Mouse (Mus musculus): ENCODE measurements around the gene Adk.

The Adk gene

DNA sequence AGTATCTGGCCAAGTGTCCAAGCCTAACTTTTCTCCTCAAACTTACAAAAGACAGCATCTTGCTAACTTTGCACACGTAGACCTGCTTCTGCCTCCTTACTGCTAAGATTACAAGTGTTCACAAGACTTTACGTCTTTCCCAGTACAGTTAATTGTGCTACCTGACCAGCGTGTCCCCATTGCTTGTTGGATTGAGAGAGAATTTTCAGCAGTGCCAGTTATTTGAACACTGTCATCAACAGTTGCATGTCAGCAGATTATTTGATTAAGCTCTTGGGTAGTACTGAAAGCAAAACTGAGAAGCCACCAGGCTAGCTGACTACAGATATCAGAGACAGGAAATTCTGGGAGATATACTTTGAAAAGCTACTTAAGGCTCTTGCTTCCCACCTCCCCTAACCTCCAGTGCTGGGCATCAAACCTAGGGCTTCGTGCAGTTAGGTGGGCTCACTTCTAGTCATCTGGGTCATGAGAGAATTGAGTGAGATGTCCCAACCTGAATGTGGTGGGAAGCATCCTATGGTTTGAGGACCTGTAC lies 50.4 kb downstream of the Adk start:
- DNase-seq, result no peak

DNA sequence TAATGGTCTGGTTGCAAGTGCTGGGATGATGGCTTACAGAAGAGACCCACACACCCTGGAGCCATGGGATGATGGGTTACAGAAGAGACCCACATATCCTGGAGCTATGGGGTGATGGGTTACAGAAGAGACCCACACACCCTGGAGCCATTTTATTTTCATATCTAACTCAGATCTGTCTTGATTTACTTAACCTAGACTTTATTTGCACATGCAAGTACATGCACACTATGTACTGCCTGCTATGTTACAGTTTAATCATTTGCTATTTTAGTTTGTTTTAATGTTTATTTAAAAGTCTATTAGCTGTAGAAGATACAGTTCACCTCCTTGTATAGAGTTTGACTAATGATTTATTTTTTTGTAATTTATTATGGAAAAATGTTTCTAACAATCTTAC lies 52.7 kb downstream of the Adk start:
- no peak for DNase-seq

DNA sequence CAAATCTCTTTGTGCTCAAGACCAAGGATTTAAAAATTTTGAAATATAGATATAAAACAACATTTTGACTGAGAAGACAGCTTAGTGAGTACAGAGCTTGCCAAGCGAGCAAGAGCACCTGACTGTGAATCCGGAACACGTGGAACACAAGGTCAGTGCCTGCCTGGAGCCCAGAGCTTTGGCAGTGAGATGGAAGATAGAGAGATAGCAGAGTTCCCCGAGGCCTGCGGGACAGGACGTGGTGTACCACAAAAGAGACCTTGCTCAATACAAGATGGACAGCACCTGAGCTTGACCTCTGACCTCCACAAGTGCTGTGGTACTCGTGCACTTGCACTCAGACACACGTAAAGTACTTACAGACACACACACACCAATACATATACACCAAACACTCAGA lies 54.2 kb downstream of the Adk start:
- DNase-seq, result no peak

- no peak for DNase-seq
Measured at GRCm38 (mm10) chr14:21107551-21107950, 55.2 kb downstream of the Adk start.

- DNase-seq, result no peak
Measured at GRCm38 (mm10) chr14:21110492-21110891, 58.1 kb downstream of the Adk start.

GRCm38 (mm10) chr14:21111500-21111899 lies 59.1 kb downstream of the Adk start:
- no peak for DNase-seq

DNA sequence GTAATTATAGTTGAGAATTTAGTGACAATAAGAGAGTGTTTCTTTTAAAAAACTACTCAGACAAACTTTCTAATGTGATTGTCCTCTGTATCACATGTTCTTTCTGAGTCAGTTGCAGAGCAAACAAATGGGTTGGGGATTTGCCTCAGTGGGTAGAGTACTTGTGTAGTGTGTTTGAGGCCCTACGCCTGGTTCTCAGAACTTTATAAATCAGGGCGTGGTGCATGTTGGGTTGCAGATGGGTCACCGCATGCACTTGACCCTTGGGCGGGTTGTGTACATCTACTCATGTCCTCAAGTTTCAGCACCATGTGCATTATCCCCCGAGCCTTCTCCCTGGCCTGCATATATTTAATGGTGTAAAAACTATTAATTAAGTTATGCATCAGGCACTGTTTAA lies 59.8 kb downstream of the Adk start:
- DNase-seq, result no peak

DNA sequence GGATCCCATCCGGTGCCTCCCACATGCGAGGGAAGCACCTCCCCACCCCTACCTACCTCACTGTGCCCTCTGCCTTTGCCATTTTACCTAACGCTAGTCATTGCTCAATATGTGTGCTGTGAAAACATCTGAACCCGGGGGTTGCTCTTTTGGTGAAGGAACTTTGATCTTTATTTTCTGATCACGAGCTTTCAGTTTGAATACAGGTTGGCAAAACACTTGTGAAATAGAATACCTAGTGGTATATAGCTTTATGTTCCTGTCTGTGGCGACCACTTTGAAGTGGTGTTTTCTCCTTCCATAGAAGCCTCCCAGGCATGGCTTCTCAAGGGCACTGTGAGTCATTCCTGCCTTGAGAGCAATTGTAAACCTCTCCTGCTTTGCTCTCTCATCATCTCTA lies 60.4 kb downstream of the Adk start:
- DNase-seq, result no peak

- no peak for DNase-seq
Measured at GRCm38 (mm10) chr14:21114339-21114738, 62.0 kb downstream of the Adk start.

DNA sequence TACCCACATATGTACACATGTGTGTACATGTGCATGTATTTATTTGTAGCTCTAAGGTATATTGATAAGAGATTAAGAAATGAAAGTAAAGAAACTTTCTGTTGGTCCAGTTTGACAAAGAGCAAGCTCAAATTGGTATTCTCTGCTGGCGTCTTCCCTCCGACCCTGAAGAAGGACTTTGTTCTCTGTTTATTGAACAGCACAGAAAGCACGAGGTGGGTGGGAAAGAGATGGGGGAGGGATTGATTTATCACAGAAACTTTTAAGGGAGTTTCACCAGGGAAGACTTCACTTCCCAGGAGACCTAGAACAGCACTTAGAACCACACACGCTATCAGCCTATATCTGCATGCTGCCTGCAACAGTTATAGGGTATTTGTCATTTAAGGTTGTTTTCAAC lies 62.9 kb downstream of the Adk start:
- no peak for DNase-seq

DNA sequence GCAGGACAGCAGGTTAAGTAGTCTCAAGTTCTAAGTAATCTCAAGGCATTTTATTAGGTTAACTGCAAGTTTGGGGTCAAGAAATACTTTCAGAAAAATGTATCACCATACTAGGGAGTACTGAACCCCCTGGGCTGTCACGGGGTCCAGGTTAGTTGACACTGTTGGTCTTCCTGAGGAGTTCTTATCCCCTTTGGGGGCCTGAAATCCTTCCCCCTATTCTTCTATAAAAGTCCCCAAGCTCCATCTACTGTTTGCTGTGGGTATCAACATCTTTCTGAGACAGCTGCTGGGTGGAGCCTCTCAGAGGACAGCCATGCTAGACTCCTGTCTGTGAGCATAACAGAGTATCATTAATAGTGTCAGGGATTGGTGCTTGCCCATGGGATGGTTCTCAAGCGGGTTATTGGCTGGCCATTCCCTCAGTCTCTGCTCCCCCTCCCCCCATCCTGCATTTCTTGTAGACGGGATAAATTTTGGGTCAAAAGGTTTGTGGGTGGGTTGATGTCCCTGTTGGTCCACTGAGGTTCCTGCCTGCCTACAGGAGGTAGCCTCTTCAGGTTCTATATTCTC lies 63.6 kb downstream of the Adk start:
- peak; percentile 38 for DNase-seq

- DNase-seq, result no peak
Measured at GRCm38 (mm10) chr14:21118095-21118494, 65.7 kb downstream of the Adk start.

- DNase-seq, result no peak
Measured at GRCm38 (mm10) chr14:21119653-21120313, 67.4 kb downstream of the Adk start.

- peak; percentile 78 for DNase-seq
Measured at GRCm38 (mm10) chr14:21120473-21120872, 68.1 kb downstream of the Adk start.

DNA sequence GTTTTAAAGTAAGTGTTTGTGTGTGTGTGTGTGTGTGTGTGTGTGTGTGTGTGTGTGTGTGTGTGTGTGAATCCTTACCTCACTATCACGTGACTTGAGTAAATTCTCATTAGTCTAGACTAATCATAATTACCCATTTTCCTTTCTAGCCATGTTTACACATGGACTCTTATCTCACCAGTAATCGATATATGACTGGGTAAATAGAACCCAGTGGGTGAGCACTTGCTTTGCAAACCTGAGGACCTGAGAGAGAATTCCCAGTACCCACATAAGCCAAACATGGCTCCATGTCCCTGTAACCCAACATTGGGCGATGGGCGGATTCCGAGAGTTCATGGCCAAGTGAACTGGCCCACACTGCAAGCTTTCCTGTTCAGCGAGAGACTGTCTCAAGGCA lies 74.8 kb downstream of the Adk start:
- no peak for DNase-seq

- peak; percentile 78 for DNase-seq
Measured at GRCm38 (mm10) chr14:21136906-21137305, 84.5 kb downstream of the Adk start.

DNA sequence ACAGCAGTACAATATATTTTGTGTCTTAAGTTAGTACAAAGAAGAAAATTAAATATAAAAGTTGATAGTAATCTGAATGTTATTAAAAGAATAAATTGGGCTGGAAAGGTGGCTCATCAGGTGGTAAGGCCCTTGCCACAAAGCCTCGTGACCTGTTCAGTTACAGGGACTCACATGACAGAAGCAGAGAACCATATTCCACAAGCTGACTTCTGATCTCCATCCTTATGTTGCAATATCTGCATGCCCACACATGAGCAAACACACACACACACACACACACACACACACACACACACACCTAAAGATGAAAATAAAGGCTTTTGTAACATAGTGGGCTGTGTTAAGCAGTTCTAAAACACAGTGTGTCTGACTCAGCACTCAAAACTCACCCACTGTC lies 90.2 kb downstream of the Adk start:
- no peak for DNase-seq

GRCm38 (mm10) chr14:21143406-21144115 lies 91.2 kb downstream of the Adk start:
- DNase-seq, result peak; percentile 65

DNA sequence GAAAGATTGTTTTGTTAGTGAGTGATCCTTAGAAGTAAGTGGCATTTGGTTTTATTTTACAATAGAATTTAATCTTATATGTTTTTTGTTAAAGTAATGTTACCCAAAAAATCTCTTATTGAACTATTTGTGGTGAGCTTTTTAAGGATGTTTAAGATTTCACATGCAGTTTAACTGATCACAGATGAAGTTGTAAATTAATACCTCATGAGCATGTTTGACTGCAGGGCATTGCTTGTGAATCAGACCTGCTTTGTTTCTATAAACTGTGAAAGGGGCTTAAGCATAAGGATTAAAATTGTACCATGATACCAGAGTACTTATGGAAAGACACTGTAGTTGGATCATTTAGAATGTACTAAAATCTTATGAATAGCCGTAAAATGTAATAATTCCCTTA lies 94.8 kb downstream of the Adk start:
- DNase-seq, result no peak

- no peak for DNase-seq
Measured at GRCm38 (mm10) chr14:21150301-21150700, 97.9 kb downstream of the Adk start.

DNA sequence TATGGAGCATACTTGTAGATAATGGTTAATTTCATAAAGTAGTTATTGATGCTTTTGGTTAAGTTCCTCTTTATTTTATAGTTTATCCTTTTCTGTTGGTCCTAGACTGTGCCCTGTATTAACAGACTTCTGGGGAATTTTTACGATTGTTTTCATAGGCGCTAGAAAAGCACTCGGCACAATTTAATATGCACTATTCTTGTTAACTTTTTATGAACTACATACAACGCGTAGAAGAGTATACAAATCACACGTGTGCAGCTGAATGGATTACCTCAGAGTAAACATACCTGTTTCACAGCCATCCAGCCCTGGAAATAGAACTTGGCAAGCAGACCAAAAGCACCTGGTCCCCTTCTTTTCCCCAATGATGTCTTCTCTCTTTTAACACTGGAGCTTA lies 99.7 kb downstream of the Adk start:
- DNase-seq, result no peak

DNA sequence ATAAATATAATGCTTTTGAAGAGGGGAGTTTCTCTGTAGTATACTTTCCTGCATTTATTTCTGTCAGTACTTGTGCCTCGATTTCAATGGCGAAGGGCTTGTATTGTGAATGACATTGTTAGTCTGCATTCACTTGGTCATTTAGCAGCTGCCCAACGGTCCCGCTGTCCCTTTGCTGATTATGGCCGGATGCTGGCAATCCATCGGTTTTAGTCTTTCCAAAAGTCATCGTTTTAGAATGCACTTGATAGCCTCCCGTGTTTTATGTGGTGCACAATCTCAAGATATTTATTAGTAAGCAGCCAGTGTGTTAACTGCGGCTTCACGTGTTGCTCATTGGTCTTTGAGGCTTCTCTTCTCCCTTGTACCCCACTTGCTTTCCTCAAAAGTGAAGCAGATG lies 113.3 kb downstream of the Adk start:
- DNase-seq, result no peak

- no peak for DNase-seq
Measured at GRCm38 (mm10) chr14:21166114-21166513, 113.7 kb downstream of the Adk start.

Measured in kidney, postnatal 10 days (tissue).